Mouse (Mus musculus) spleen, adult 12 weeks (tissue): ENCODE measurements around the gene Nprl2.
A peak's percentile ranks its signal among the peaks of the same experiment; 100 is the strongest.
"Not testable (repeated sequence)": the region's sequence is repeated elsewhere in the genome, so short reads cannot be mapped to it uniquely, and the experiment has no call there.

ENCODE experiments used
- DNase-seq: peaks from one replicate; pipeline ENCODE4 v3.0.0; 2022; ENCODE audit warnings: low spot score

Nprl2 gene

GRCm38 (mm10) chr9:107553541-107554318 lies 11.7 kb downstream of the Nprl2 start:
- no peak for DNase-seq

- peak; percentile 94 for DNase-seq
Observed at GRCm38 (mm10) chr9:107554319-107554825, 12.3 kb downstream of the Nprl2 start.

- no peak for DNase-seq
Observed at GRCm38 (mm10) chr9:107555031-107555457, 13.0 kb downstream of the Nprl2 start.

- no peak for DNase-seq
Observed at GRCm38 (mm10) chr9:107555701-107556100, 13.7 kb downstream of the Nprl2 start.

- DNase-seq = no peak
Observed at GRCm38 (mm10) chr9:107556346-107556745, 14.3 kb downstream of the Nprl2 start.

- DNase-seq = peak; percentile 80
Observed at GRCm38 (mm10) chr9:107563029-107563581, 21.1 kb downstream of the Nprl2 start, which contains the start of gene Tusc2. Gene Tusc2 (plus strand): TSS chr9:107563255.

- DNase-seq = not testable (repeated sequence)
Observed at GRCm38 (mm10) chr9:107565556-107565955, 23.5 kb downstream of the Nprl2 start.

GRCm38 (mm10) chr9:107566041-107566709 lies 24.1 kb downstream of the Nprl2 start:
- peak; percentile 70 for DNase-seq

GRCm38 (mm10) chr9:107566855-107567254 lies 24.8 kb downstream of the Nprl2 start:
- no peak for DNase-seq

GRCm38 (mm10) chr9:107567702-107568319 lies 25.8 kb downstream of the Nprl2 start, which contains the start of gene Hyal2:
Gene Hyal2 (plus strand): TSS chr9:107567945.
- DNase-seq = no peak

- peak; percentile 88 for DNase-seq
Observed at GRCm38 (mm10) chr9:107568331-107569261, 26.6 kb downstream of the Nprl2 start.

GRCm38 (mm10) chr9:107569270-107569669 lies 27.2 kb downstream of the Nprl2 start:
- DNase-seq = no peak

- no peak for DNase-seq
Observed at GRCm38 (mm10) chr9:107570016-107570415, 28.0 kb downstream of the Nprl2 start.

GRCm38 (mm10) chr9:107570845-107571244 lies 28.8 kb downstream of the Nprl2 start:
- no peak for DNase-seq

- DNase-seq = no peak
Observed at GRCm38 (mm10) chr9:107571534-107572326, 29.7 kb downstream of the Nprl2 start.

GRCm38 (mm10) chr9:107572327-107572662 lies 30.3 kb downstream of the Nprl2 start:
- no peak for DNase-seq

GRCm38 (mm10) chr9:107573774-107574173 lies 31.7 kb downstream of the Nprl2 start:
- not testable (repeated sequence) for DNase-seq

GRCm38 (mm10) chr9:107575579-107576356 lies 33.7 kb downstream of the Nprl2 start:
- DNase-seq = no peak

GRCm38 (mm10) chr9:107576357-107577107 lies 34.5 kb downstream of the Nprl2 start, which contains the start of gene Hyal1:
Gene Hyal1 (plus strand): TSS chr9:107576927.
- DNase-seq = peak; percentile 64
